Mouse (Mus musculus) cerebellum, adult (tissue): ENCODE measurements at regions not wholly inside any gene's neighbourhood (a gene's known extent, or its start where the extent isn't known, plus 50 kb on each side); places are given as distances from the start of the nearest gene placed in this dataset.

Experiments used
- ATAC-seq: cut with Nextera tagmentation; 2 replicates; pipeline ENCODE4 v1.9.2; 2017; ENCODE audit warnings: mild to moderate bottlenecking, moderate library complexity, mixed read lengths; ENCODE audit not compliant: insufficient number of reproducible peaks, low FRiP score, low TSS enrichment

GRCm38 (mm10) chrX:63366321-63366720, 785.7 kb downstream of the Gm6760 start:
- peak; percentile 88 for ATAC-seq

GRCm38 (mm10) chrX:63365666-63366065, 786.3 kb downstream of the Gm6760 start:
- ATAC-seq, result peak; percentile 78; the same call in 1 of the 2 replicates

GRCm38 (mm10) chrX:63355035-63355434, 797.0 kb downstream of the Gm6760 start:
- no peak for ATAC-seq
